Mouse (Mus musculus) liver, embryonic 14.5 days (tissue): ENCODE measurements at regions not wholly inside any gene's neighbourhood (a gene's known extent, or its start where the extent isn't known, plus 50 kb on each side); places are given as distances from the start of the nearest gene placed in this dataset.

Experiments
- ATAC-seq: fragments of 200-750 bp; cut with Nextera tagmentation; 2 replicates; pipeline ENCODE4 v1.8.0; 2017; ENCODE audit warnings: moderate number of reproducible peaks, mild to moderate bottlenecking, moderate library complexity; ENCODE audit not compliant: insufficient read depth
- DNase-seq, 3 experiments: peaks; one replicate each; pipeline ENCODE4 v3.0.0-alpha.2; 2012 to 2013; ENCODE audit warnings: low read depth in 3 of 3, low spot score in 3 of 3
- H3K27ac ChIP-seq: fragments of 300-500 bp; sonication (generic); 2 replicates; pipeline ENCODE4 v1.5.1; 2014; ENCODE audit warnings: moderate library complexity, mild to moderate bottlenecking, control low read depth, inconsistent platforms
- H3K27me3 ChIP-seq: fragments of 300-500 bp; sonication (generic); 2 replicates; pipeline ENCODE4 v1.6.1; 2014; ENCODE audit warnings: mild to moderate bottlenecking, low read length, moderate library complexity; ENCODE audit not compliant: control insufficient read depth, insufficient read depth
- H3K36me3 ChIP-seq: fragments of 300-500 bp; sonication (generic); replicated peaks from 2 replicates; pipeline ENCODE4 v1.6.1; 2014; ENCODE audit warnings: low read depth; ENCODE audit not compliant: control insufficient read depth, insufficient read depth
- H3K4me1 ChIP-seq, 2 experiments: fragments of 200-500 bp in 1 of 2; fragments of 300-500 bp in 1 of 2; sonication (generic) in 1 of 2; replicated peaks; 2 replicates each; pipeline ENCODE4 v1.6.1; 2012 to 2014; ENCODE audit warnings: antibody characterized with exemption in 1 of 2, inconsistent platforms in 1 of 2, low read length in 1 of 2; ENCODE audit not compliant: control insufficient read depth in 2 of 2, insufficient read depth in 2 of 2
- H3K4me2 ChIP-seq: fragments of 300-500 bp; sonication (generic); 2 replicates; pipeline ENCODE4 v1.6.1; 2014; ENCODE audit warnings: low read depth, mild to moderate bottlenecking, control low read depth, moderate library complexity
- H3K4me3 ChIP-seq, 2 experiments: fragments of 200-500 bp in 1 of 2; fragments of 300-500 bp in 1 of 2; sonication (generic) in 1 of 2; 2 replicates each; pipeline ENCODE4 v1.5.1; 2012 to 2014; ENCODE audit warnings: low read depth in 2 of 2, low read length in 2 of 2, mild to moderate bottlenecking in 2 of 2, control low read depth in 1 of 2, inconsistent platforms in 1 of 2, moderate library complexity in 1 of 2; ENCODE audit not compliant: insufficient read depth in 1 of 2
- H3K9ac ChIP-seq: fragments of 300-500 bp; sonication (generic); replicated peaks from 2 replicates; pipeline ENCODE4 v1.6.1; 2014; ENCODE audit warnings: mild to moderate bottlenecking, control low read depth, moderate library complexity
- H3K9me3 ChIP-seq: fragments of 300-500 bp; sonication (generic); 2 replicates; pipeline ENCODE4 v1.6.1; 2016; ENCODE audit warnings: low read length, mixed read lengths; ENCODE audit not compliant: control insufficient read depth
- CTCF ChIP-seq: IDR thresholded peaks from 2 replicates; pipeline ENCODE4 v1.5.1; 2016; ENCODE audit warnings: antibody characterized with exemption, low read depth, control low read depth
- EP300 ChIP-seq: IDR thresholded peaks from 2 replicates; pipeline ENCODE4 v1.6.1; 2016; ENCODE audit warnings: antibody characterized with exemption, low read depth
- WGBS: fragments of 180-500 bp; shearing (Covaris S2); extraction: QIAGEN DNeasy Blood & Tissue Kit; methylation state at CpG from one replicate; pipeline ENCODE4 v1.1.7; 2014; ENCODE audit not compliant: insufficient replicate concordance; 5-methylcytosine and 5-hydroxymethylcytosine counted together

- Histone ChIP-seq H3K27ac (no peak overlapping the region), H3K36me3 (no peaks in the 10 kb centered on the region), H3K9ac (no peak overlapping the region), H3K27me3 (no peaks in the 10 kb centered on the region), H3K4me2 (no peak overlapping the region), H3K4me3 (no peak overlapping the region), H3K4me1 (no peaks in the 10 kb centered on the region), H3K9me3 (no peaks in the 10 kb centered on the region)
- WGBS: 66% methylated on average over 13 of the region's 13 CpGs
- ATAC-seq (no peak), DNase-seq (no peak)
- TF ChIP-seq CTCF (no peak), EP300 (no peak)
Measured at GRCm38 (mm10) chr5:73729646-73730045, 78.5 kb downstream of the Spata18 start.

- no peak overlapping the region for H3K9ac ChIP-seq
- WGBS: 63% methylated on average over 9 of the region's 9 CpGs
- no peaks in the 10 kb centered on the region for H3K36me3 ChIP-seq
- no peaks in the 10 kb centered on the region for H3K9me3 ChIP-seq
- H3K27me3 ChIP-seq: no peaks in the 10 kb centered on the region
- ATAC-seq (no peak), DNase-seq (no peak)
- H3K4me3 ChIP-seq: no peak overlapping the region
- H3K27ac ChIP-seq: no peak overlapping the region
- TF ChIP-seq CTCF (no peak), EP300 (no peak)
- no peaks in the 10 kb centered on the region for H3K4me1 ChIP-seq
- no peak overlapping the region for H3K4me2 ChIP-seq
Measured at GRCm38 (mm10) chr5:73731423-73731822, 80.2 kb downstream of the Spata18 start.

GRCm38 (mm10) chr5:73731991-73732565, 80.9 kb downstream of the Spata18 start:
- H3K4me3 ChIP-seq: no peak overlapping the region
- DNase-seq (no peak), ATAC-seq (no peak)
- no peaks in the 10 kb centered on the region for H3K9me3 ChIP-seq
- 60% methylated on average over 9 of the region's 9 CpGs for WGBS
- H3K4me1 ChIP-seq: no peaks in the 10 kb centered on the region
- H3K27ac ChIP-seq: no peak overlapping the region
- H3K4me2 ChIP-seq: no peak overlapping the region
- H3K27me3 ChIP-seq: no peaks in the 10 kb centered on the region
- TF ChIP-seq EP300 (no peak), CTCF (no peak)
- no peaks in the 10 kb centered on the region for H3K36me3 ChIP-seq
- no peak overlapping the region for H3K9ac ChIP-seq

- DNase-seq (no peak), ATAC-seq (no peak)
- no peak overlapping the region for H3K27ac ChIP-seq
- H3K9me3 ChIP-seq: no peaks in the 10 kb centered on the region
- no peaks in the 10 kb centered on the region for H3K36me3 ChIP-seq
- no peak overlapping the region for H3K4me3 ChIP-seq
- TF ChIP-seq CTCF: no peak
- TF ChIP-seq EP300: no peak
- no peak overlapping the region for H3K4me2 ChIP-seq
- 61% methylated on average over 3 of the region's 3 CpGs for WGBS
- no peaks in the 10 kb centered on the region for H3K4me1 ChIP-seq
- no peak overlapping the region for H3K9ac ChIP-seq
- no peaks in the 10 kb centered on the region for H3K27me3 ChIP-seq
Measured at GRCm38 (mm10) chr5:73740766-73741165, 89.6 kb downstream of the Spata18 start.

- H3K27ac ChIP-seq: no peak overlapping the region
- ATAC-seq (no peak), DNase-seq (no peak)
- TF ChIP-seq EP300: no peak
- TF ChIP-seq CTCF: no peak
- no peaks in the 10 kb centered on the region for H3K36me3 ChIP-seq
- H3K9ac ChIP-seq: no peak overlapping the region
- H3K9me3 ChIP-seq: no peaks in the 10 kb centered on the region
- no peaks in the 10 kb centered on the region for H3K4me1 ChIP-seq
- H3K4me3 ChIP-seq: no peak overlapping the region
- no peak overlapping the region for H3K4me2 ChIP-seq
- H3K27me3 ChIP-seq: no peaks in the 10 kb centered on the region
- 67% methylated on average over 11 of the region's 11 CpGs for WGBS
Measured at GRCm38 (mm10) chr5:73741441-73741840, 90.3 kb downstream of the Spata18 start.
